Mouse (Mus musculus) brain, embryonic 14.5 days (tissue): Measurements from ENCODE around the gene Irgq. TPM values are rescaled to one million over a fixed set of nuclear protein-coding genes. Genes with fewer than 3 reads are reported as not detected.
A peak's percentile ranks its signal among the peaks of the same experiment; 100 is the strongest.
"Not testable (repeated sequence)": the region's sequence is repeated elsewhere in the genome, so short reads cannot be mapped to it uniquely, and the experiment has no call there.

Experiments used
- DNase-seq: peaks from one replicate; pipeline ENCODE4 v3.0.0-alpha.2; 2011; ENCODE audit warnings: low read depth
- CTCF ChIP-seq: fragments of 200-500 bp; IDR thresholded peaks from 2 replicates; pipeline ENCODE4 v1.5.1; 2012; ENCODE audit warnings: inconsistent platforms, mild to moderate bottlenecking, moderate library complexity, borderline replicate concordance; ENCODE audit not compliant: insufficient read depth, insufficient read length; ENCODE audit errors: extremely low read depth
- POLR2A ChIP-seq: fragments of 200-500 bp; IDR thresholded peaks from 2 replicates; pipeline ENCODE4 v1.6.1; 2012; ENCODE audit warnings: mild to moderate bottlenecking, inconsistent platforms, borderline replicate concordance; ENCODE audit not compliant: poor library complexity, insufficient read depth, insufficient read length, severe bottlenecking; ENCODE audit errors: extremely low read depth
- polyA plus RNA-seq: library from polyadenylated mRNA; depleted of rRNA; stranded (reverse); fragments of >200 nt; gene quantifications from 2 replicates; pipeline ENCODE4 v1.2.3, GENCODE M21; 2012; rRNA removed

Gene Irgq
- polyA plus RNA-seq, result 55.4 and 66.4 TPM in 2 replicates

GRCm38 (mm10) chr7:24530062-24530931 is at the start of gene Irgq:
Gene Irgq, plus strand, starts transcription at chr7:24530689.
- peak; percentile 100 for DNase-seq
- TF ChIP-seq CTCF, result no peak
- TF ChIP-seq POLR2A, result no peak

GRCm38 (mm10) chr7:24480986-24481473 is 49.5 kb upstream of the Irgq start:
- no peak for TF ChIP-seq POLR2A
- TF ChIP-seq CTCF, result no peak
- no peak for DNase-seq

- peak; percentile 96 for DNase-seq
- TF ChIP-seq POLR2A (peak; percentile 82), CTCF (no peak)
Measured at GRCm38 (mm10) chr7:24481474-24482207, 48.8 kb upstream of the Irgq start, which contains the start of gene Cadm4. Gene Cadm4, plus strand, starts transcription at chr7:24482023.

- peak; percentile 28 for DNase-seq
- no peak for TF ChIP-seq CTCF
- no peak for TF ChIP-seq POLR2A
Measured at GRCm38 (mm10) chr7:24482208-24483020, 48.1 kb upstream of the Irgq start.

- not testable (repeated sequence) for DNase-seq
Measured at GRCm38 (mm10) chr7:24483291-24483690, 47.2 kb upstream of the Irgq start.

GRCm38 (mm10) chr7:24485481-24485880 is 45.0 kb upstream of the Irgq start:
- no peak for DNase-seq
- TF ChIP-seq CTCF (no peak), POLR2A (no peak)

- peak; percentile 13; the same call in 1 of the 2 replicates for TF ChIP-seq POLR2A
- no peak for TF ChIP-seq CTCF
- DNase-seq, result peak; percentile 72
Measured at GRCm38 (mm10) chr7:24486654-24487130, 43.8 kb upstream of the Irgq start.

- no peak for DNase-seq
- TF ChIP-seq POLR2A (no peak), CTCF (no peak)
Measured at GRCm38 (mm10) chr7:24487403-24487802, 43.1 kb upstream of the Irgq start.

GRCm38 (mm10) chr7:24488303-24488702 is 42.2 kb upstream of the Irgq start:
- DNase-seq, result no peak

GRCm38 (mm10) chr7:24499856-24500577 is 30.5 kb upstream of the Irgq start:
- no peak for TF ChIP-seq CTCF
- no peak for TF ChIP-seq POLR2A
- no peak for DNase-seq

More at GRCm38 (mm10) chr7:24488303-24488702, 42.2 kb upstream of the Irgq start:
- TF ChIP-seq CTCF, result no peak
- TF ChIP-seq POLR2A, result no peak
